Mouse (Mus musculus) spleen, adult 2 months (tissue): Measurements from ENCODE around the gene Gid4.

Source experiments
- CTCF ChIP-seq: fragments of 200-500 bp; IDR thresholded peaks from 2 replicates; pipeline ENCODE4 v1.5.1; 2011; ENCODE audit warnings: mild to moderate bottlenecking, inconsistent platforms; ENCODE audit not compliant: insufficient read depth, insufficient read length, insufficient replicate concordance; ENCODE audit errors: extremely low read depth
- POLR2A ChIP-seq: fragments of 200-500 bp; IDR thresholded peaks from 2 replicates; pipeline ENCODE4 v1.6.1; 2011; ENCODE audit warnings: low read depth, low read length, inconsistent platforms

- no peak for TF ChIP-seq CTCF
- no peak for TF ChIP-seq POLR2A
Observed at GRCm38 (mm10) chr11:60440176-60440575, 23.2 kb downstream of the Gid4 start.
